21 mouse cellular contexts compared by ENCODE assay signal in genomic region chr6:53706604-53707330, GRCm38 (mm10).
DNase-seq lines count a peak whose midpoint lies in the region; ATAC-seq and TF ChIP-seq lines count a peak whose summit lies in the region.
"Had no signal": no experiment of that assay in that cellular context is flagged by ENCODE, and none has a peak within 500 bp of the region (broad histone marks: within the 10 kb centered on the region; RNA-seq: fewer than 3 reads in every experiment).

No protein-coding gene starts in this region.

- no peak overlapping the region for H3K9ac ChIP-seq in lung, embryonic 14.5 days
- H3K9ac ChIP-seq: embryonic facial prominence, embryonic 12.5 days; forebrain, postnatal 0 days; heart, embryonic 12.5 days had no signal

- H3K4me1 ChIP-seq in lung, embryonic 14.5 days (ENCODE audit: insufficient read depth) = 0 out of 2 replicates have a peak, but pooled peaks cover 3% of the 10 kb centered on the region
- H3K4me1 ChIP-seq in bone marrow macrophage, adult 2 months (ENCODE audit: control insufficient read depth, insufficient read depth, low read length) = peaks cover 68% of the 10 kb centered on the region
- H3K4me1 ChIP-seq: embryonic facial prominence, embryonic 12.5 days had no signal

- no peak for TF ChIP-seq CTCF in lung, embryonic 14.5 days (IDR thresholded peaks at IDR 0.05; ENCODE audit: low read depth)
- TF ChIP-seq CTCF in bone marrow macrophage, adult 2 months (IDR thresholded peaks at IDR 0.05; ENCODE audit: low read depth, low read length) = no peak

- no peaks in the 10 kb centered on the region for H3K9me3 ChIP-seq in lung, embryonic 14.5 days (ENCODE audit: low read depth, low read length)
- H3K9me3 ChIP-seq: embryonic facial prominence, embryonic 12.5 days; heart, embryonic 12.5 days had no signal

- TF ChIP-seq POLR2A in bone marrow macrophage, adult 2 months (IDR thresholded peaks at IDR 0.05; ENCODE audit: borderline replicate concordance, low read depth, low read length) = no peak

- 70% methylated on average over 10 of the region's 10 CpGs for WGBS in lung, embryonic 14.5 days

- ATAC-seq in lung, embryonic 14.5 days (ENCODE audit: insufficient read depth) = peak; percentile 69
- ATAC-seq: forebrain, postnatal 0 days; intestine, postnatal 0 days had no signal

- H3K27me3 ChIP-seq in lung, embryonic 14.5 days (ENCODE audit: insufficient read depth, low read length) = no peaks in the 10 kb centered on the region
- H3K27me3 ChIP-seq: embryonic facial prominence, embryonic 12.5 days; heart, embryonic 12.5 days had no signal

- H3K27ac ChIP-seq in lung, embryonic 14.5 days (ENCODE audit: low read depth) = no peak overlapping the region
- H3K27ac ChIP-seq in bone marrow macrophage, adult 2 months (ENCODE audit: insufficient read depth, low read depth, low read length) = peak overlapping the region; percentile 86
- H3K27ac ChIP-seq: embryonic facial prominence, embryonic 12.5 days; layer of hippocampus, adult 2 months had no signal

- no peaks in the 10 kb centered on the region for H3K36me3 ChIP-seq in lung, embryonic 14.5 days (ENCODE audit: insufficient read depth)
- H3K36me3 ChIP-seq: embryonic facial prominence, embryonic 12.5 days; heart, embryonic 12.5 days had no signal

- no peak overlapping the region for H3K4me3 ChIP-seq in lung, embryonic 14.5 days (ENCODE audit: low read depth, low read length)
- no peak overlapping the region for H3K4me3 ChIP-seq in bone marrow macrophage, adult 2 months (ENCODE audit: insufficient read depth, low read length)
- H3K4me3 ChIP-seq: embryonic facial prominence, embryonic 12.5 days; heart, embryonic 12.5 days; layer of hippocampus, adult 2 months had no signal

- no peak overlapping the region for H3K4me2 ChIP-seq in lung, embryonic 14.5 days
- H3K4me2 ChIP-seq: embryonic facial prominence, embryonic 12.5 days; heart, embryonic 12.5 days had no signal

- DNase-seq in lung, embryonic 14.5 days = no peak
- no peak for DNase-seq in lung, adult 18-20 months
- DNase-seq in 3134 (ENCODE audit: extremely low read depth, insufficient read length, low spot score) = peak; percentile 59
- peak; percentile 75 for DNase-seq in 3T3-L1 (ENCODE audit: low read depth, low spot score)
- no peak for DNase-seq in urinary bladder, postnatal 10 days (ENCODE audit: low spot score)
- no peak for DNase-seq in B cell, adult 2 months
- DNase-seq: cerebellum, adult 2 months; cerebellum, postnatal 25 days; forebrain, postnatal 0 days; gastrocnemius, postnatal 25 days; heart, adult 18-20 months; heart, postnatal 10 days; kidney, postnatal 14 days; lung, postnatal 4 days; right cerebral cortex, postnatal 14 days; thymus, postnatal 14 days had no signal

Comparison
In these comparisons a context has a peak if more than half of its experiments do, and no peak if none do; other contexts are left out.
1. DNase-seq: peak in 3134 (single experiment) and 3T3-L1 (single experiment); none in lung, embryonic 14.5 days (single experiment), lung, adult 18-20 months (0 of 2), urinary bladder, postnatal 10 days (single experiment) and B cell, adult 2 months (0 of 2).